Mouse (Mus musculus): ENCODE data around the gene Fitm2. TPM values are rescaled to one million over a fixed set of nuclear protein-coding genes. Genes with fewer than 3 reads are reported as not detected.

Gene Fitm2
- polyA plus RNA-seq (2016; fragmentation: Nextera tagmentation; extraction: Ambion mirVana) = 10.4 and 10.8 TPM in 2 replicates

DNA sequence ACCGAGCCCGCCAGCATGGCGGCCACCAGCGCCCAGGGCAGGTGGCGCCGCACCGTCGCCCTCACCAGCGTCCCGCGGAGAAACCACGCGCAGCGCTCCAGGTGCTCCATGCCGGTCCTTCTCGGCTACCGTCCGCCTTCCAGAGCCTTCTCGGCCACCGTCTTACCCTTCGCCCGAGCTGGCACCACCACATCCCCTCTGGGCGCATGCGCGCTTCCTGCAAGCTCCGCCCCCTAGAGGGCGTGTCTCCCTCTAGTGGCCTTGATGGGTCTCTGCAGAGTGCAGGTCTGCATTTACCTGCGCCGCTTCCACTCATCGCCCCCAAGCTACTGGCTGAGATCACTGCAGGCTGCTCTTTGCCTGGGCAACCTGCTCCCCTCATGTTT lies at the start of gene Fitm2:
TSS of gene Fitm2 (minus strand) at position 164 of the 386 bp plus-strand sequence.
- H3K27me3 ChIP-seq (ENCODE audit: insufficient read depth, poor library complexity, severe bottlenecking) = no peaks in the 10 kb centered on the region
- H3K4me3 ChIP-seq = peak within 1 kb of the TSS; percentile 90
- peak; percentile 96 for DNase-seq (ENCODE audit: low spot score)
- no peaks in the 10 kb centered on the region for H3K9me3 ChIP-seq
- peaks cover 25% of the 10 kb centered on the region for H3K36me3 ChIP-seq
- H3K4me1 ChIP-seq (replicated peaks) = peaks cover 16% of the 10 kb centered on the region
- under 1% methylated on average over 30 of the region's 30 CpGs for WGBS
- peak within 1 kb of the TSS; percentile 93 for H3K27ac ChIP-seq

DNA sequence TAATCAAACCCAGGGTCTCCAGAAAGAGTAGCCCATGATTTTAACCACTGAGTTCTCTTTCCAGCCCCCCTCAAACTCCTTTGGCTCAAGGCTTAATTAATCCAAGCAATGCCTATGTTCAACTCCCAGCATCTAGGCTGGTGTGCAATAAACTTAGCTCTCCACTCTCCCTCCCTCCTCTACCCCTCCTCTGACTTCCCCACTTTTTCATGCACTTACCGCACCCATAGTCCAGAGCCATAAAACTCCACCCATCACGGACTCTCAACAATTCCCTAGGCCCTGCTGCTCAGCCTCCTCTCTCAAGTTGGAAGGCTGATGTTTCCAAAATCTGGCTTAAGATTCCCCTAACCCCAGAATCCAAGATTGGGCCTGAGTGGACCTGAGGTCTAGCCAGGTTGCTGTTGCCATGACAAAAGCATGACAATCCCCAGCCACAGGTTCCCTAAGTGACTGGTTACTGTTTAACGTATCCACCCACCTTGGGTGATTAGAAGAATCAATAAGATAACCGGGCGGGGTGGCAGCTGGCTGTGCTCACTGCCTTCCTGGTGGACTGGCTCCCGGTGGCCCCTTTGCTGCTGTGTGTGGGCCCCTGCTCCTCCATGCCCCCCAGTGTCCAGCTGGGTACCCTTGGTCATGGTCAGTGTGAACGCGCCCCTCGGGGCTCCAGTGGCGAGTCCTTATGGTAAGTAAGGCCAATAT lies 34.0 kb upstream of the Fitm2 start, which contains the start of gene Hnf4a:
TSS of gene Hnf4a (plus strand) at position 509 of the 705 bp plus-strand sequence.
- no peak for DNase-seq (ENCODE audit: low spot score)
- no peaks in the 10 kb centered on the region for H3K9me3 ChIP-seq
- no peaks in the 10 kb centered on the region for H3K27me3 ChIP-seq (ENCODE audit: insufficient read depth, poor library complexity, severe bottlenecking)
- H3K36me3 ChIP-seq = no peaks in the 10 kb centered on the region
- 85% methylated on average over 10 of the region's 10 CpGs for WGBS
- no peak within 1 kb of the TSS for H3K4me3 ChIP-seq
- no peak within 1 kb of the TSS for H3K27ac ChIP-seq
- no peaks in the 10 kb centered on the region for H3K4me1 ChIP-seq (replicated peaks)

DNA sequence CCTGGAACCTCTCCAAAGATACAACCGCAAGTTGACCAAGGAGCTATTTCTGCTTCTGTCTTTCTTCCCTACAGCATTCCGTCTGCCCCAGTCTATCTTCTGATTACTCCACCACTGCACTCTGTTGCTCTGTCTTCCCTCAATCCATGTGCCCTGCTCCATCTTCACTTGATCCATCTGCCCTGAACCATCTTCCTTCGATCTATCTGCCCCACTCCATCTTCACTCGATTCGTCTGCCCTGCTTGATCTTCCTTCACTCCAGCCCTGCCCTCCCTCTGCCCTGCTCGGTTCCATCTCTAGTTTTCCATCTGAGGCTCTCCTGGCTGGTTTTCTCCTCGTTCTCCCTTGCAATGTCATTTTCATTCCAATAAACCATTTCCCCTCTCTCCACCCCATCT lies 30.8 kb upstream of the Fitm2 start:
- 78% methylated on average over 7 of the region's 7 CpGs for WGBS
- no peaks in the 10 kb centered on the region for H3K36me3 ChIP-seq
- no peak overlapping the region for H3K4me3 ChIP-seq
- no peaks in the 10 kb centered on the region for H3K4me1 ChIP-seq (replicated peaks)
- no peaks in the 10 kb centered on the region for H3K9me3 ChIP-seq
- H3K27me3 ChIP-seq (ENCODE audit: insufficient read depth, poor library complexity, severe bottlenecking) = no peaks in the 10 kb centered on the region
- no peak for DNase-seq (ENCODE audit: low spot score)
- H3K27ac ChIP-seq = no peak overlapping the region

DNA sequence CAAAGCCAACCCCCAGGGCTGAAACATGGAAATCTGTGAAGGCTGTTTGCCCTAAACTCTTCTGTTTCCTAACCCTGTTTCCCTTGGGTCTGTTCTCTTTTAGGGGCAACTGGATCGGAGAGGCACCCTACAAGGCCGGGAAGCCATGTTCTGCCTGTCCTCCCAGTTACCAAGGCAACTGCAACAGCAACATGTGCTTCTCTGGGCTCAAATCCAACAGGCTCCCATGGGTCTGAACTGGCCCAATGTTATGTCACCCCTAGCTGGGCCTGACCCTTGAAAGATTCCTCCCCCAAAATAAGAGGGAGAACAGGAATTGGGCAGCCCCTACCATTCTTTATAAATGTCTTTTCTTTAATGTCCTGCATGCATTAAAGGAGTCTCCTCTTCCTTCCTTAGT lies 29.8 kb upstream of the Fitm2 start:
- Histone ChIP-seq H3K9me3 (no peaks in the 10 kb centered on the region), H3K27me3 (ENCODE audit: insufficient read depth, poor library complexity, severe bottlenecking) (no peaks in the 10 kb centered on the region), H3K4me1 (replicated peaks) (no peaks in the 10 kb centered on the region), H3K27ac (no peak overlapping the region), H3K36me3 (no peaks in the 10 kb centered on the region), H3K4me3 (no peak overlapping the region)
- no peak for DNase-seq (ENCODE audit: low spot score)
- 89% methylated on average over 2 of the region's 2 CpGs for WGBS

DNA sequence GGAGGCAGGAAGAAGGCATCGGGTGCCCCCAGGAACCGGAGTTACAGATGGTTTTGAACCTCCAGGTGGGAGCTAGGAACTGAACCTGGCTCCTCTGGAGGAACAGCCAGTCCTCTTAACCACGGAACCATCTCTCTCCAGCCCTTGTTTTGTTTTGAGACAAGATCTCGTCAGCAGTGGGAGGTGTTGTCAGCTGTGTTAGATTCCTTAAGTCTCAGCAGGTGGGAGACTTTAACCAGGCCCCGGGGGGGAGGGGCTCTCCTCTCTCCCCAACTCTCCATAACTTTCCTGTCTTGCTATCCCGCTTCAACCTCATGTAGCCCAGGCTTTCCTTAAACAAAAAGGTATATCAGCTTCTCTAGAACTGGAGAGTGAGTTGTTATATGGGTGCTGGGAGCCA lies 22.0 kb upstream of the Fitm2 start:
- Histone ChIP-seq H3K4me1 (replicated peaks) (peaks cover 31% of the 10 kb centered on the region), H3K4me3 (no peak overlapping the region), H3K27me3 (ENCODE audit: insufficient read depth, poor library complexity, severe bottlenecking) (no peaks in the 10 kb centered on the region), H3K9me3 (no peaks in the 10 kb centered on the region), H3K36me3 (no peaks in the 10 kb centered on the region), H3K27ac (no peak overlapping the region)
- WGBS = 40% methylated on average over 6 of the region's 6 CpGs
- no peak for DNase-seq (ENCODE audit: low spot score)

DNA sequence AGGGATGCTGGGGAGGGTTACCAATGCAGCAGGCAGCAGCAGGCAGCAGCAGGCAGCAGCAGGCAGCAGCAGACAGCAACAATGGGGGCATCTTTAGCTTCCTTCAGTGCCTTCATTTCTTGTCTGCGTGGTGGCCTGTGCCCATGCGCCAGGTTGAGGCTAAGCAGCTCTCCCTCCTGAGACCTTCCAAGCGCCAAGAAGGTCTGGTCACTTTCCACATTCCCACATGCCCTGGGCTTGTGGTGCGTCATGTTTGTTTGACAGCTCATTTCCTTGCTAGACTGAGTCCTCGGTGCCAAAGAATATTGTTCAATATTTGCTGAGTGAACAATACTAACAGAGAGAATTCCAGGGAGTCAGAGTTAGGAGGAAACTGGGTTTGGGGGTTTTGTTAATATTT lies 21.5 kb upstream of the Fitm2 start:
- no peaks in the 10 kb centered on the region for H3K36me3 ChIP-seq
- 65% methylated on average over 5 of the region's 5 CpGs for WGBS
- H3K27ac ChIP-seq = no peak overlapping the region
- H3K9me3 ChIP-seq = no peaks in the 10 kb centered on the region
- H3K4me3 ChIP-seq = no peak overlapping the region
- no peaks in the 10 kb centered on the region for H3K27me3 ChIP-seq (ENCODE audit: insufficient read depth, poor library complexity, severe bottlenecking)
- peaks cover 31% of the 10 kb centered on the region for H3K4me1 ChIP-seq (replicated peaks)
- DNase-seq (ENCODE audit: low spot score) = no peak

DNA sequence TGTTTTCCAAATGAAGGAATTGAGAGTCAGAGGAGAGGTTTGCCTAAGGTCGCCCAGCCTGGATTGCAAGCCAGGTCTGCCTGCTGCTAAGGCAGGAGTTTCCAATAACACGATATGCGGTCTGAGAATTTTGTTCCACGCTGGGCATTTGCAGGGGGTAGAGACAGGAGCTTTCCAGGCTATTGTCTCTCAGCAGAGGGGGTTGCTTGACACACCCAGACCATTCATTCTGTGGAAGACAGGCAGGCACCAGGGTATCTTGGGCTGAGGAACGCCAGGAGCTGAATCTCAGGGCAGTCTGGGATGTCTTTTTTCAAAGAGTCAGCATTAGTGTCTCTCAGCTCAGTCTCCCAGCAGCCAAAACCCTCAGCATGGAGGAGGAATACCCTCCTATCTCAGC lies 20.6 kb upstream of the Fitm2 start:
- no peaks in the 10 kb centered on the region for H3K36me3 ChIP-seq
- WGBS = 13% methylated on average over 5 of the region's 5 CpGs
- no peak for DNase-seq (ENCODE audit: low spot score)
- H3K27me3 ChIP-seq (ENCODE audit: insufficient read depth, poor library complexity, severe bottlenecking) = no peaks in the 10 kb centered on the region
- 0 out of 2 replicates have a peak overlapping the region, but pooled peaks have one; percentile 18 for H3K27ac ChIP-seq
- H3K9me3 ChIP-seq = no peaks in the 10 kb centered on the region
- H3K4me1 ChIP-seq (replicated peaks) = peaks cover 31% of the 10 kb centered on the region
- H3K4me3 ChIP-seq = no peak overlapping the region

DNA sequence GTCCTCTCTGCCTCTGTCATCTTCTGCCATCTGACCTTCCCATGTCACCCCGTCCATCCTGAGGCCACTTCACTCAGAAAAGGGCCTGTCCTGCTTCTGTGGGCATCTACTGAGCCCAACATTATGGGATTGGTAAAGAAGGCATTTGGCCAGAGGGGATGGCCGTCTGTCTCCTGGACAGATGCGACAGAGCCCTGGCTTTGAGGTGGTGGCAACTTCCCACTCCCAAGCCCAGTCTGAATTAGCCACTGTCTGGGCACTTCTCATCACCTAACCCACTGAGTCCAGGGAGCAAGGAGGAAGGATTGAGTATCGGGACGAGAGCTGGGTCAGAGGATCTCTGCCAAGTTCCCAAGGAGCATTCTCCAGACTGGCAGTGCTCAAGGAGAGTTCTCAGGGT lies 19.6 kb upstream of the Fitm2 start, which contains the start of gene R3hdml:
TSS of gene R3hdml (plus strand) at position 301 of the 400 bp plus-strand sequence.
- H3K27me3 ChIP-seq (ENCODE audit: insufficient read depth, poor library complexity, severe bottlenecking) = no peaks in the 10 kb centered on the region
- H3K27ac ChIP-seq = 0 out of 2 replicates have a peak within 1 kb of the TSS, but pooled peaks have one; percentile 23
- peaks cover 31% of the 10 kb centered on the region for H3K4me1 ChIP-seq (replicated peaks)
- no peaks in the 10 kb centered on the region for H3K9me3 ChIP-seq
- no peaks in the 10 kb centered on the region for H3K36me3 ChIP-seq
- 78% methylated on average over 5 of the region's 5 CpGs for WGBS
- DNase-seq (ENCODE audit: low spot score) = no peak
- H3K4me3 ChIP-seq = no peak within 1 kb of the TSS

DNA sequence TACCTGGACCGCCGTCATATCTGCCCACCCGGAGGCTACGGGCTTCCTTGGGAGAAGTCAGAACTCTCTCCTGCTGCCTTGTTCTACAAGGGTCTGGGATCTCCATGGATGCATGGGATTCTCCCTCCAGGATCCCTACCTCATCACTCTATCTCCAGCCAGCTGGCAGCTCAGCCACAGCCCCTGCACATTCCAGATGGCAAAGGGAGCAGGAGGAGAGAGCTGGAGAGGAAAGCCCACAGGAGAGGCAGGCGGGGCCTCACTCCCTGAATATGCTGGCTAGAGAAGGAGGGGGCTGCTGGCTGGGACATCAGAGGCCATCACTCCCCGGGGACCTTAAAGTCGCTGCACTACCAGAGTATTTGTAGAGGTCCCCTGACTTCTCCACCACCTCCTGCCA lies 18.9 kb upstream of the Fitm2 start:
- Histone ChIP-seq H3K9me3 (no peaks in the 10 kb centered on the region), H3K4me3 (no peak overlapping the region), H3K27me3 (ENCODE audit: insufficient read depth, poor library complexity, severe bottlenecking) (no peaks in the 10 kb centered on the region), H3K4me1 (replicated peaks) (peaks cover 31% of the 10 kb centered on the region), H3K36me3 (no peaks in the 10 kb centered on the region), H3K27ac (0 out of 2 replicates have a peak overlapping the region, but pooled peaks have one; percentile 23)
- no peak for DNase-seq (ENCODE audit: low spot score)
- WGBS = 65% methylated on average over 7 of the region's 7 CpGs

DNA sequence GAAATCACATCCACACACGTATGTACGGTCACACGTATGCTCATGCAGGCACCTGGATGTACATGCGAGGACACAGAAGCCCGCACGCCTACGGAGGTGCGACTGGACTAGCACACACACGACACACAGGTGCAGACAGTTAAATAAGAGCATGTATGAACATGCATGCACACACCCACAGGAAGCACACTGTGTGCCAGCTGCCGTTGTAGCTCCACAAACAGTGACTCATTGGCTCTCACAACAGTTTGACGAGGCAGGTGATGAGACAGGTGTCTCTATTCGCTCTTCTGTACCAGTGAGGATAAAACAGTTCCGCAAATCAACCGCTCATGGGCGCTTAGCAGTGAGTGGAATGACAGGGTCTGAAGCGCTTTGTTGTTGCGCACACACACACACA lies 18.2 kb upstream of the Fitm2 start:
- no peaks in the 10 kb centered on the region for H3K9me3 ChIP-seq
- DNase-seq (ENCODE audit: low spot score) = no peak
- peaks cover 31% of the 10 kb centered on the region for H3K4me1 ChIP-seq (replicated peaks)
- H3K36me3 ChIP-seq = no peaks in the 10 kb centered on the region
- H3K27ac ChIP-seq = no peak overlapping the region
- no peak overlapping the region for H3K4me3 ChIP-seq
- 95% methylated on average over 17 of the region's 17 CpGs for WGBS
- H3K27me3 ChIP-seq (ENCODE audit: insufficient read depth, poor library complexity, severe bottlenecking) = no peaks in the 10 kb centered on the region

DNA sequence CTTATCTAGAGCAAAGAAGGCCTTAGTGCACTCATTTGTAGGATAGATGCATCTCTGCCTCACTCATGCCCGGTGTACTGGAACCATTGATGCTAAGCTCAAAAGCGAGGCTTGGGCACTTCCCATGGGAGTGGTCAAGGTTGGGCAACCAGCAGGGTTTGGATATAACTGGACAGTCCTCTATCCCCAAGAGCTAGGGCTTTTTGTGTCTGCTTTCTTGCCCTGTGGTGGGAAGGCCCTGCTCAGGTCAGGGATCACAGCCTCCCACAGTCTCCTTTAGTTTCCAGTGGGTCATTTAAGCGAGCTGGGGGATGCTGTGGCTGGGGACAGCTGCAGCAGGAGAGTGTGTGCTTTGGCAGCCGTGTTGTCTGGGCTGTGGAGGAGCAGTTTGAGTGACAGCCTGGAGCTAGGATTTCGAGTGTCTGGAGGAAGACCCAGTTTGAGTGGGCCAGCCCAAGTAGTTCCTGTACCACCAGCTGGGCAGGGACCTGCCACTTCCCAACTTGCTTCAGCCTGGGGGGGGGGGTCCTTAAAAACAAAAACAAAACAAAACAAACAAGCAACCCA lies 17.4 kb upstream of the Fitm2 start:
- no peaks in the 10 kb centered on the region for H3K9me3 ChIP-seq
- no peaks in the 10 kb centered on the region for H3K36me3 ChIP-seq
- no peak overlapping the region for H3K27ac ChIP-seq
- H3K4me1 ChIP-seq (replicated peaks) = peaks cover 31% of the 10 kb centered on the region
- DNase-seq (ENCODE audit: low spot score) = no peak
- 44% methylated on average over 5 of the region's 5 CpGs for WGBS
- H3K27me3 ChIP-seq (ENCODE audit: insufficient read depth, poor library complexity, severe bottlenecking) = no peaks in the 10 kb centered on the region
- H3K4me3 ChIP-seq = no peak overlapping the region

DNA sequence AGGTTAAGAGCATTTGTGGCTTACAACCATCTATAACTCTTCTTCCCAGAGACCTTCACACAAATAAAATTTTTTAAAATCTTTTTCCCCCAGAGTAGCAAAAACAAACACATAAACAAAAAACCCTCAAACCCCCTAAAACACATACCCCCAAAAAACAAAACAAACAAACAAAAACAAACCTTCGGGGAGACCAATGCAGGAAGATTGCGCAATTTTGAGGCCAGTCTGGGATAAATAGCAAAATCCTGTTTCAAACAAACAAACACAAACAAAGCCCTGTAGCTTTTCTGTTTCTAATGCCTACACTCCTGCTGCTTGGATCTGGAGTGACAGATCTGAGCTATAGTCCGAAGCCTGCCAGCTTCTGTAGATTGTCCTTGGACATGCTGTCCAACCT lies 14.9 kb upstream of the Fitm2 start:
- Histone ChIP-seq H3K4me1 (replicated peaks) (peaks cover 14% of the 10 kb centered on the region), H3K27me3 (ENCODE audit: insufficient read depth, poor library complexity, severe bottlenecking) (peaks cover 6% of the 10 kb centered on the region), H3K27ac (no peak overlapping the region), H3K4me3 (no peak overlapping the region), H3K36me3 (no peaks in the 10 kb centered on the region), H3K9me3 (no peaks in the 10 kb centered on the region)
- 94% methylated on average over 3 of the region's 3 CpGs for WGBS
- no peak for DNase-seq (ENCODE audit: low spot score)

DNA sequence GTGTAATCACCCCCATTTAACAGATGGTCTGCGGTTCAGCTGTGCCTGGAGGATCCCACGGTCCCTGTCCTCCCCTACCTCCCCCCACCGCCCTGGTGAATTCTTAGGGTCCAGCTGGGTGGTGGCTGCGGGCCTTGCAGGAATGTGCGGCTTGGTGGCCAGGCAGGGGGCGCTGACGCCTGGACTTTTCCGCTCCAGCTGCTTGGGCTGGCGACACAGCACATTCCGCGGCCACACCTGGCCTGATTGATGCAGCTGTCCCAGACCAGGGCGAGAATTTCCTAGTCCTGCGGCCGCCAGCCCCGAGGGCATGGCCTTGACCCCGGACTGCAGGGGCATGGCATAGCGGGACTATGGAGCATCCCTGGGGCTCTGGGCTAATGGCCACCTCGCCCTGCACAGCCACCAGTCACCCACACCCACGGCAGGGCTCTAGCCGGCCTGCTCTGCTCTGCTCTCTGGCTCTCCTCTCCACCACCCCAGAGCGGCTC lies 9.2 kb upstream of the Fitm2 start:
- Histone ChIP-seq H3K36me3 (no peaks in the 10 kb centered on the region), H3K9me3 (no peaks in the 10 kb centered on the region), H3K27me3 (ENCODE audit: insufficient read depth, poor library complexity, severe bottlenecking) (peaks cover 29% of the 10 kb centered on the region), H3K4me1 (replicated peaks) (peaks cover 20% of the 10 kb centered on the region), H3K4me3 (peak overlapping the region; percentile 49), H3K27ac (peak overlapping the region; percentile 26; the same call in 1 of the 2 replicates)
- WGBS = 1% methylated on average over 21 of the region's 21 CpGs
- DNase-seq (ENCODE audit: low spot score) = peak; percentile 54

Measured in hindbrain, embryonic 10.5 days (tissue).